Mouse (Mus musculus): ENCODE data around the gene 8030474K03Rik.
"Not testable (repeated sequence)": the region's sequence is repeated elsewhere in the genome, so short reads cannot be mapped to it uniquely, and the experiment has no call there.

The 8030474K03Rik gene

GRCm38 (mm10) chrX:101794342-101794741 is at the start of gene 8030474K03Rik, which contains the start of gene Gm4779:
8030474K03Rik (plus strand) TSS chrX:101794656.
Gm4779 (minus strand) TSS chrX:101794423.
- no peak for DNase-seq

- DNase-seq: no peak
These were observed 44.3 kb upstream of the 8030474K03Rik start for GRCm38 (mm10) chrX:101750144-101750543.

- DNase-seq: peak; percentile 7
These were observed 40.0 kb upstream of the 8030474K03Rik start for GRCm38 (mm10) chrX:101754478-101754877.

- no peak for DNase-seq
These were observed 29.8 kb upstream of the 8030474K03Rik start for GRCm38 (mm10) chrX:101764621-101765020.

- DNase-seq: no peak
These were observed 29.3 kb upstream of the 8030474K03Rik start for GRCm38 (mm10) chrX:101765111-101765510.

- DNase-seq: no peak
These were observed 27.2 kb upstream of the 8030474K03Rik start for GRCm38 (mm10) chrX:101767280-101767679.

- DNase-seq: no peak
These were observed 25.0 kb upstream of the 8030474K03Rik start for GRCm38 (mm10) chrX:101769478-101769877.

- no peak for DNase-seq
These were observed 24.1 kb upstream of the 8030474K03Rik start for GRCm38 (mm10) chrX:101770307-101770706.

GRCm38 (mm10) chrX:101772035-101772434 is 22.4 kb upstream of the 8030474K03Rik start:
- peak; percentile 7 for DNase-seq

- peak; percentile 43 for DNase-seq
These were observed 2.9 kb upstream of the 8030474K03Rik start for GRCm38 (mm10) chrX:101791551-101791950.

GRCm38 (mm10) chrX:101805512-101805911 is 11.1 kb downstream of the 8030474K03Rik start:
- peak; percentile 36 for DNase-seq

GRCm38 (mm10) chrX:101811750-101812149 is 17.3 kb downstream of the 8030474K03Rik start:
- DNase-seq: no peak

- no peak for DNase-seq
These were observed 24.7 kb downstream of the 8030474K03Rik start for GRCm38 (mm10) chrX:101819163-101819562.

- DNase-seq: not testable (repeated sequence)
These were observed 25.5 kb downstream of the 8030474K03Rik start for GRCm38 (mm10) chrX:101819980-101820379.

GRCm38 (mm10) chrX:101847191-101847795 is 52.8 kb downstream of the 8030474K03Rik start:
- DNase-seq: no peak
